Mouse (Mus musculus) small intestine, adult 2 months (tissue): ENCODE results near the gene Tmem8b.

Source experiments
- CTCF ChIP-seq: fragments of 200-500 bp; IDR thresholded peaks from 2 replicates; pipeline ENCODE4 v1.5.1; 2012; ENCODE audit warnings: low read depth, mild to moderate bottlenecking, control low read depth, inconsistent platforms, low read length, moderate library complexity, mixed read lengths; ENCODE audit not compliant: insufficient replicate concordance, insufficient read length; ENCODE audit errors: extremely low read depth
- POLR2A ChIP-seq: fragments of 200-500 bp; IDR thresholded peaks from 2 replicates; pipeline ENCODE4 v1.6.1; 2012; ENCODE audit warnings: low read depth, mild to moderate bottlenecking, control low read depth, inconsistent platforms, low read length, moderate library complexity

DNA sequence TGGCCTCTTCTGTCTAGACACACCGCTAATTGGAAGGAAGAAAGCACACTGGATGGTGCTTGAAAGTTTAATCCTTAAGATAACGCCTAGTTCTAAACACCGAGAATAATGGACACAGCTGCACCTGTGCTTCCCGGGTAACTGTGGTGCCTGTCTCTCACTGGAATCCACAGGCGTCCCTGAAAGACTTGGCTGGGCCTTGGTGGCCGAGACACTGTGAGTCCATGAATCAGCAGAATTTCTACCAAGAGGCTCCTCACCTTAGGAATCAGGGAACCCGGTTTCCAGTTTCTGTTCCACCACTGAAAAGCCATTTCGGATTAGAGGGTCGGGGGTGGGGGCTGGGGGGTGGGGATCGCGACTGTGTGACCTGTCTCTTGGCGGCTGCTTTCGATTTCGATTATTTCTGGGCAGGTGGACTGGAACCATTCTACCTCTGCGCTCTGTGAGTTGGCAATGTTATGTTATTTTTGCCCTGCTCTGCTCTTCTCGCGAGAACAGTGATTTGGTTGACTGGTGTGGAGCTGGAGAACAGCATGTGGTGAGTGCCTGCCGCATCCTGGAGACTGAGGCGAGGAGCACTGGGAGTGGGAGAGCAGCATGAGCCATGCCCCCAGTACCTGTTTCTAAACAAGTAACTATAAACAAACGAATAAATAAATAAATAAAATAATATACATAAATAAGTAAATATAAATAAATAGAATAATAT lies 39.5 kb upstream of the Tmem8b start:
- no peak for TF ChIP-seq CTCF
- no peak for TF ChIP-seq POLR2A
